Mouse (Mus musculus) CD4-positive, CD25-positive, alpha-beta regulatory T cell, adult 4 months (primary cell): ENCODE measurements around the gene Dnajb3. TPM values are rescaled to one million over a fixed set of nuclear protein-coding genes. Genes with fewer than 3 reads are reported as not detected.
"Not testable (repeated sequence)": the region's sequence is repeated elsewhere in the genome, so short reads cannot be mapped to it uniquely, and the experiment has no call there.

Source experiments
- ATAC-seq: one replicate; pipeline ENCODE4 v1.8.0; 2017
- polyA plus RNA-seq, 2 experiments: library from polyadenylated mRNA; unstranded; fragments of 100-300 nt; shearing (Covaris generic); gene quantifications; one replicate each; pipeline ENCODE4 v1.2.1; 2017

Gene Dnajb3
- polyA plus RNA-seq, 2 experiments from 2014 or later: 0.63 to 0.73 TPM

DNA sequence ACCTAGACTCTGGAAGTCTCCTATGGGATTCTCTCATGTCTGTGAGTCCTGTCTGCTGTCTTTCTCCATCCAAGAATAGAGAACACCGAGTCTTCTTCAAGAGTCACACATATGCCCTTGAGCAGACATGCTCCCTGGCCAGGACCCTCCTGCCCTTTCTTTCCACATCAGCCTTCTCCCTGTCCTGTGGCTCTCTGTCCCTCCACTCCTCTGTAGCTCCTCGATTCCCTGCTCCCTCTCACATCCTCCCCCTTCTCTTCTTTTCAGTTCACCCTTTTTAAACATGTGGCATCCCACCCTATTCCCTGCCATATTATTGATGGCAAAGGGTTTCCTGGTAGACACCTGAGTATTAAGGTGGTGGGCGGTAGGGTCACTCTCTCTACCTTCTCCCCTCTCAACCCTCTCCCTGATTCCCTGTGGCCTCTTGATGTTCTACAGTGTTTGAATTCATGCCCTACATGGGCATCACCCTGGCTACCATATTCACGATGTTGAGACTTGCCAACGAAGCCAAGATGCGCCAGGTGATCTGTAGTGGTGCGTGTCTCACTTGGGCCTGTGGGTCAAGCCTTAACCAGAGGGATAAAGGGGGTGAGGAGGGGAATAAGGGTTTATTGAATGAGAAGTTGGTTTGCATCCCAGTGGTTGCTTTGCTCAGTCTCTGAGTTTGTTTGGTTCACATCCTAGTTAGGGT lies 26.4 kb upstream of the Dnajb3 start:
- ATAC-seq: no peak

- no peak for ATAC-seq
Measured at GRCm38 (mm10) chr1:88230981-88231802, 25.6 kb upstream of the Dnajb3 start.

DNA sequence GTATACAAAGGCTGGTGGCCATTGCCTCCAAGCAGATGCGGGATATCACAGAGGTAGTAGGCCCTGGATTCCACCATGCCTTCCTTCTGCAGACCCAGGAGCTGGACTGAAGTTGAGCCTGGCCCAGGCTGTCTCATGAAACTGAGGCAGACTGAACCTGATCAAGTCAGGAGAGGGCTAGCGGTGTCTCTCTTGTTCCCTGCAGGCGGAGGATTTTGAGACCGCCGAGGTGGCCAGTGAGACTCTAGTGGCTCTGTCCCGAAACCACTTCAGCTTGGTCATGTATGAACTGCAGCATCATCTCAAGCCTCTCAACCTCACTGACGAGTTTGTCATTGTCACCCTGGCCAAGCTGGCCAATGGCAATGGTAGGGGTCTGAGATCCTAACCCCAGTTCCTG lies 24.8 kb upstream of the Dnajb3 start:
- ATAC-seq: no peak

- ATAC-seq: no peak
Measured at GRCm38 (mm10) chr1:88229986-88230385, 24.4 kb upstream of the Dnajb3 start.

- no peak for ATAC-seq
Measured at GRCm38 (mm10) chr1:88229566-88229965, 24.0 kb upstream of the Dnajb3 start.

- no peak for ATAC-seq
Measured at GRCm38 (mm10) chr1:88228121-88228520, 22.5 kb upstream of the Dnajb3 start.

DNA sequence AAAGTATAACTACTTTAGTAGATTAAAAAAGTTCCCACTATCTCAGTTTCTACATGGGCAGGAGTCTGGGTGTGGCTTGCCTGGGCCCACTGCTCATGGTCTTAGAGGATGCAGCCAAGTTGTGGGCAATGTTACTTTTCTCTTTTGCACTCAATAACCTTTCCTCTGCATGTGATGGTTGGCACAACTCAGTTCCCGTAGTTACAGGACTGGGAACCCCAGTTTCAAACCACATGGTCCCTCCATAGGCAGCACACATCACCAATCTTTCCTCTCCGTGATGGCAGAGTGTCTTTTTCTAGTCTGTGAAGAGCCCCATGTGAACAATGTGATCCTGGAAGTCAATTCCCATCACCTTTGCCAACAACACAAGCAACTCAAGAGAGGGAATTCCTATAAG lies 21.9 kb upstream of the Dnajb3 start:
- no peak for ATAC-seq

DNA sequence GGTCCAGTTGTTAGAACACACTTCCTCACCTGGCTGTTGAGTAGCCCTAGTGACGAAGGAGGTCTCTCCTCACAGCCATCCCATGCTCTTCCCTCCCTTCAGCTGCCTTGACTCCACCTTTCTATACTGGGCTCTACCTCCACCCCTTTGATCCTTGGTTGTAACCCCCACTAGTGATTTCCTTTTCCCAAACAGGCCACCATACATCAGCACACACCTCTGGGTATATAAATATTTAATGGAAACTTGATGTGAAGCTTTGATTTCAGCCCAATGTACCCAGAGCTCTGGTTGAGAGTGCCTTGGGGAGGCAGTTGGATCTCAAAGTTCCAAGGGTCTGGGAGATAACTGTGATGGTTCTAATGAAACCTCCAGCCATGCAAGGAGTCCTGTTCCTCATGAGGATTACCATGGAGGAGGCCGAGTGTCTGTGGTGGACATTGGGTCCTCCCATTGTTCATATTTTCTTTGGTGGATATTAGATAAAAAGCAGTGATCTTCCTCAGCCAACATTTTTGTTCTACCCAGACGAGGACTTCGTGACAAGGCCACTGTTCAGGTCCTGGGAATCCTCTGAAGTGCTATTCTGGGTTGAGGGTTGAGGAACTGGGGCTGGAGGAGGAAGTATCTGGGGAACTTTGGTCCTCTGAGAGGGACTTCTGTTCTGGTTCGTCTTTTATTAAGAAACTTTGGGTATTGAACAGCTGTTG lies 21.2 kb upstream of the Dnajb3 start, which contains the start of gene Mroh2a:
Mroh2a (plus strand) TSS at position 317 of the 710 bp plus-strand sequence.
- no peak for ATAC-seq

DNA sequence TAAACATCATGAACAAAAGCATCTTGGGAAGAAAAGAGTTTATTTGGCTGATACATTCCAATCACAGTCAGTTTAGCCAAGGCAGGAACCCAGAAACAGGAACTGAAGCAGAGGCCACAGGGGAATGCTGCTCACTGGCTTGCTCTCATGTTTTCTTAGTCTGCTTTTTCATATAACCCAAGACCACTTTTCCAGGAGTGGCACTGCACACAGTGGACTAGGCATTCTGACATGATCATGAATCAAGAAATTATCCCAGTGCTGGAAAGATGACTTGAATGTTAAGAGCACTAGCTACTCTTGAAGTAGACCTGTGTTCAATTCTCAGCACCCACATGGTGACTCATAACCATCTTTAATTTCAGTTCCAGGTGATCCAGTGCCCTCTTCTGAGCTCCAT lies 20.2 kb upstream of the Dnajb3 start:
- ATAC-seq: no peak

DNA sequence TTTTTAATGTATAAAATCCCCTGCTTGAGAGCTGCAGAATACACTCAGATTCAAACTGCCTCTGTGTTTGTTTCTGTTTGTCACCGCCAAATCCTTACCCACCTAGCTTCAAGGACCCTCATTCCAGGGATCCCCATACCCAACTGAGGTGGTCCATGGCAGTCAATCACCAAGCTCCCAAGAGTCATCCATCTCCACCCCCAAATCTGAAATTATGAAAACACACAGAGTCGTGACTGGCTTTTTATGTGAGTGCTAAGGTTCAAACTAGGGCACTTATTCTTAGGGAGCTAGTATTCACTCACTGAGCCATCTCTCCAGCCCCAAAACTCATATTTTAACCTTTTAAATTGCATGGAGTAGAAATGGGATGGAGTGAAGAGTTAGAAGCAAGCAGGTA lies 19.7 kb upstream of the Dnajb3 start:
- not testable (repeated sequence) for ATAC-seq

DNA sequence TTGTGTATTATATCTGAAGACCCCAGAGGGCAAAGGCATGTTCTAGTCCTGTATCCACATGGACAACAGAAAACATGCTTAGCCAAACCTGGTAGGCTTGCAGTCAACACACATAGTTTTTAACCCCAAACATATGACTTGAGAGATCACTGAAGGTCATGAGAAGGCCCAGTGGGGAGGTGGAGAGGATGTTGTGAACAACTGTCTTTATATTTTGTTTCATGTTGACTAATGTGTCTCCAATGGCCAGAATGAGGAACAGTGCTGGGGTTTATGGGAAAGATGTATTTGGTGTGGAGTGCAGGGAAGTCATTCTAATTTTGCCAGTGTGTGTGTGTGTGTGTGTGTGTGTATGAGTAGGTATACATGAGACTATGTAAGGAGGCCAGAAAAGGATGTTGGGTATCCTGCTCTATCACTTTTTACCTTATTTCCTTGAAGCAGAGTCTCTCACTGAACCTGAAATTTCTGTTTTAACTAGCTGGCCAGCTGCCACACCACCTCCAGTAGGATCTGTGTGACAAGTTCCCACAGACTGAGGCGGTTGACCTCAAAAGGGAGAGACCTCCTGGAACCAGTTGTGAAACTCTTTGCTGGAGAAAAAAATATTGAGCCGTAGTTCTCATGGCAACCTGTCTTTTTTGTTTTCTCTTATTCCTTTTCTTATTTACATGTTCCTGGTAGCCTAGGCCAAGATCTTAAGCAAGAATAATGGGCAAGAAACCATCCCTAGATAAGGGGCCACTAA lies 18.6 kb upstream of the Dnajb3 start:
- ATAC-seq: no peak

- ATAC-seq: no peak
Measured at GRCm38 (mm10) chr1:88223591-88223990, 18.0 kb upstream of the Dnajb3 start.

DNA sequence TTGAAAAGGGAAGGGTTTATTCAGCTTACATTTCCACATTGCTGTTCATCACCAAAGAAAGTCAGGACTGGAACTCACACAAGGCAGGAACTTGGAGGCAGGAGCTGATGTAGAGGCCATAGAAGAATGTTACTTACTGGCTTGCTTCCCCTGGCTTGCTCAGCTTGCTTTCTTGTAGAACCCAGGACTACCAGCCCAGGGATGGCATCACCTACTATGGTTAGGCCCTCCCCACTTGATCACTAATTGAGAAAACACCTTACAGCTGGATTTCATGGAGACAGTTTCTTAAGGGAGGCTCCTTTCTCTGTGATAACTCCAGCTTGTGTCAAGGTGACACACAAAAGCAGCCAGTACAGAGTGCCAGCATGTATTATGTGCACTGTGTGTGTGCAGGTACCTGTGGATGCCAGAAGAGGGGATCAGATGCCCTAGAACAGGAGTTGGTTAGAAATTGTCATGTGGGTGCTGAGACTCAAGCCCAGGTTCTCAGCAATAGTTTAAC lies 17.5 kb upstream of the Dnajb3 start:
- ATAC-seq: not testable (repeated sequence)

DNA sequence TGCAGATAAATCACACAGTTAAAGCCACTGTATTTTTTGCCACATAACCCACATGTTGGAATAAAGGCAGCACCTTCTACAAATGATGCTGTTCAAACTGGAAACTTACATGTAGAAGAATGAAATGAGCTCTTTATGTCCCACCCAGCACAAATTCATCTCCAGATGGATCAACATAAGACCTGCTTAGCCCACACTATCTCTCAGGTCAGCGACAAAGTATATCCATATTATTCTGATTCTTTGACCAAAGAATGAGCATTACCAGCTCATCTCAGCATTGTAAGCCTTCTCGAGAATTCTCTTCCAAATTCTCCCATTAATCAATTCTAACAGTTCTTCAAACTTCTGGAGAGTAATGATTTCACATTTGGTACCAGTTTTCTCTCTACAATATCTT lies 16.6 kb upstream of the Dnajb3 start:
- ATAC-seq: no peak

DNA sequence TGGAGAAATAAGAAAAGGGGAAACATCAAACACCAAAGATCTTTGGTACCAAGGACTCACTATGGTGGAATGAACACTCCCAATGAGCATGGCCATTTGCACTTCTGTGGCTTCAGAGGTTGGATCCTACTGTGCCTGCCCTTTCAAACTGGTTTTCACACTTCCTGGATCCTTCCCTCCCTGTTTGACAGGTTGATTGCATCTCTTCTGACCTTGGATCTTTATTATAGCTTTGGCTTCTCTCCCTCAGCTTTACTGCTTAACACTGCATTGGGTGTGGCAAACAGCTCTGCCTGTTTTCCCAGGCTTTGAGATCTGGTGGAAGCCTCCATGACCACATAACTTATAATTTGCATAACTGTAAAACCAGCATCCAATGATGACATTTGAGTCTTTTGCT lies 14.8 kb upstream of the Dnajb3 start:
- ATAC-seq: no peak

GRCm38 (mm10) chr1:88219054-88219453 lies 13.5 kb upstream of the Dnajb3 start:
- ATAC-seq: no peak

GRCm38 (mm10) chr1:88218591-88218990 lies 13.0 kb upstream of the Dnajb3 start:
- no peak for ATAC-seq

DNA sequence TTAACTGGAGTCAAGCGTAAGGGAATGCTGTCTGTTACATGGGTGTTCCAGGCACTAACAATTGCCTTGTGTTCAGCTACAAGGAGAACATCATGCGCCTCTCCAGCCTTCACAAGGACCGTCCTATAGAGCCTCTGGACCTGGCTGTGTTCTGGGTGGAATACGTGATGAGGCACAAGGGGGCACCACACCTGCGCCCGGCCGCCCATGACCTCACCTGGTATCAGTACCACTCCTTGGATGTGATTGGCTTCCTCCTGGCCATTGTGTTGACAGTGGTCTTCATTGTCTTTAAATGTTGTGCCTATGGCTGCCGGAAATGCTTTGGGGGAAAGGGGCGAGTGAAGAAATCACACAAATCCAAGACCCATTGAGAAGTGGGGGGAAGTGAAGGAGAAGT lies 12.5 kb upstream of the Dnajb3 start:
- ATAC-seq: no peak

- no peak for ATAC-seq
Measured at GRCm38 (mm10) chr1:88217576-88217975, 12.0 kb upstream of the Dnajb3 start.

DNA sequence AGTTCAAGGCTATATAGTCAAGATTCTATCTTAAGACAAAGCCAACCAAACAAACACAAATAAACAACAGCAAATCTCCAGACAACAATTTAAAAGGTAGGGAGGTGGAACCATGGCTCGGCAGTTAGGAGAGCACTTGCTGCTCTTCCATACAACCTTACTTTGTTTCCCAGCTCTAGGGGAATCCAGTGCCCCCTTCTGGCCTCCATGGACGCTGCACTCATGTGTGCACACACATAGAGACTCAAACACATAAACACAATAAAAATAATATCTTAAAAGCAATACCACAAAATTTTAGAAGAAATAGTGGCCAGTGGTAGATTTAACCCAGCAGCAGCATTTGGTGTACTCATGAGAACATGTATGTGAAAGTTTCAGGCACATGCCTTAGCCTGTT lies 11.6 kb upstream of the Dnajb3 start:
- ATAC-seq: no peak

- ATAC-seq: no peak
Measured at GRCm38 (mm10) chr1:88216551-88216950, 11.0 kb upstream of the Dnajb3 start.
